Mouse (Mus musculus) induced T-regulatory cell, adult 2 months (primary cell): ENCODE measurements around the gene Igf2r.

Experiments used
- DNase-seq: peaks from one replicate; pipeline ENCODE4 v3.0.0-alpha.2; 2012; ENCODE audit warnings: low read depth

The Igf2r gene

DNA sequence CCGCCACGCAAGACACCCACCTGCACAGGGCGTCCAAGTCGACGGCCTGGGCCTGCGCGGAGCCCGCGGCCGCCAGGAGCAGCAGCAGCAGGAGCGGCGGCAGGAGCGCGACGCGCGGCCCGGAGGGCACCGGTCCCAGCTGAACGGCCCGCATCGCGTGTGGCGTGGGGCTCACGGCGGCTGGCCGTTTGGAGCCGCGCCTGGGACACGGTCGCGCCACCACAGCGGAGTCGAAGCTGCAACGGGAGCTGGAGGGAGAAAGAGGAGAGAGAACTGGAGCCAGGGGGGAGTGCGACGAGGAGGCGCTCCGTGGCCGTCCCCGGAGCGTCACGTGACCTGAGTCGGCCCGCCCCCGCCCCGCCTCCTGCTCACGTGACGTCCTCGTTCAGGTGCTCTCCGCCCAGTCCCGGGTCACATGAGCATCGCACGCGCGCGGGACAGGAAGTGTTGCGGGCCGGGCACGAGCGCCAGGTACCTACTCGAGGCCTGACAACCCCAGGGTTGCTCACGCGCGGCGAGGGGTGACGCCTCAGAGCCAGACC, at the start of gene Igf2r:
Igf2r (minus strand) TSS at position 285 of the 542 bp plus-strand sequence.
- DNase-seq = peak; percentile 91

- no peak for DNase-seq
Observed at GRCm38 (mm10) chr17:12815885-12816284, 46.4 kb upstream of the Igf2r start.

DNA sequence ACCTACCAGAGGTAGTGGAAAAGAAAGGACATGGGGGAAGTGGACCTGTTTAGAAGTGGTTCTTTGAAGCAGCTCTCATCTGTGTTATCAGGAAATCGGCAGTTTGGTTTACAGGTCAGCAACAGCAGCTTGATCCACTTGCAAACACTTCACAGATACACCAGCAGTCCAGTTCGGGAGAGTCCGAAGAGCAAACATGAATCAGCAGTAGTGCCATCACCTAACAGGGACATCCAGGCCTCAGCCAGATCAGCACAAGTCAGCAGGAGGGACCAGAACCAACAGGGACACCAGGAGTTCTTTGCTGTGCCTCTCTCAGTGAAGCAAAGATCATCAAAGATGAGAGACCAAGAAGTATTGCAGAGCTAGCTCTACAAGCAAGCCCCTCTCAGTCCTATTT, 45.0 kb upstream of the Igf2r start:
- DNase-seq = no peak

GRCm38 (mm10) chr17:12810973-12811303, 41.5 kb upstream of the Igf2r start:
- no peak for DNase-seq

GRCm38 (mm10) chr17:12810103-12810972, 40.9 kb upstream of the Igf2r start:
- DNase-seq = peak; percentile 83

GRCm38 (mm10) chr17:12808851-12809250, 39.4 kb upstream of the Igf2r start:
- no peak for DNase-seq

GRCm38 (mm10) chr17:12804584-12805445, 35.4 kb upstream of the Igf2r start:
- DNase-seq = no peak

DNA sequence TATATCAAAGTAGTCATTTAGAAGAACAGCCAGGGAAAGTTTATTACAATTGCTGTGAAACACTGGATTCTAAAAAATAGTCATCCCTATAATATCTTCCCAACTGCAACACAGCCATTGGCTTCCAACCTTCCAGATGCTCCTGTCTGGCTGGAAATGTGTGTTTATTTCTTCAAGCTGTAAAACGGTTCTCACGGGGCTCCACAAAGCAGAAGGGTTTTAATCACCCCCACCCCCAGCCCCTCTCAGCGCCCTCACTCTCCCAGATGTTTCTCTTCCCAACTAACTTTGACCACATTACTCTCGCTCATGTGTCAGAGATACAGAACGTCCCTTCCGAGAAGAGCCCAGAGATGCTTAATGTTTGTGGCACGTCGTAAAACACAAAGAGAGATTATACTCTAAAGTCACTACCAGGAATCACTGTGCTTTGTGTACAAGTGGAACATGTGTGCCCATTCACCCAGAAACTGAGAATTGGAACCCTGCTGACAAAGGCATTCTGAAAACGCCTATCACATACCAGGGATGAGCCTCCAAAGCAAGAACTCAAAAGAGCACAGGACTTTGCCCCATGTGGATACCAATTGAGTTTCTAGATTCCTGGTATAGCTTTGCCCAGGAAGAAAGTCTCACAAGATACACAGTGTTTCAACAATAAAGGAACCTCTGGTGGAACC, 32.5 kb upstream of the Igf2r start:
- no peak for DNase-seq

- no peak for DNase-seq
Observed at GRCm38 (mm10) chr17:12799368-12800275, 30.2 kb upstream of the Igf2r start.

GRCm38 (mm10) chr17:12798571-12798970, 29.1 kb upstream of the Igf2r start:
- DNase-seq = no peak

- no peak for DNase-seq
Observed at GRCm38 (mm10) chr17:12797427-12798029, 28.1 kb upstream of the Igf2r start.

DNA sequence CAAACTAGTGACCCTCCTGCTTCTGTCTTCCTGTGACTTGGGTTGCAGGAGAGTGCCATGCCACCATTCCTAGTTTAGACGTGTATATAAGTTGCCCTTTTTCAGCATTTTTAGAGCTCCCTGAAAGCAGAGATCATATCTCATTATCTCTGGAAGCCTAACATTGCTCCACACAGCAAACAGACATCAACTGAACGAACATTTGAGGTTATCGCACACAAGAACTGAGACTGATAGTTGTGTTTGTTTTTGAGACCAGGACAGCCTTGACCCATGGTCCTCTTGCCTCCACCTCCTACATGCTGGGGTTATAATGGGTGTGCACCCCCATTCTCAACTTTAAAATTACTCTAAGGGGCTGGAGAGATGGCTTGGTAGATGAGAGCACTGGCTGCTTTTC, 27.2 kb upstream of the Igf2r start:
- no peak for DNase-seq

DNA sequence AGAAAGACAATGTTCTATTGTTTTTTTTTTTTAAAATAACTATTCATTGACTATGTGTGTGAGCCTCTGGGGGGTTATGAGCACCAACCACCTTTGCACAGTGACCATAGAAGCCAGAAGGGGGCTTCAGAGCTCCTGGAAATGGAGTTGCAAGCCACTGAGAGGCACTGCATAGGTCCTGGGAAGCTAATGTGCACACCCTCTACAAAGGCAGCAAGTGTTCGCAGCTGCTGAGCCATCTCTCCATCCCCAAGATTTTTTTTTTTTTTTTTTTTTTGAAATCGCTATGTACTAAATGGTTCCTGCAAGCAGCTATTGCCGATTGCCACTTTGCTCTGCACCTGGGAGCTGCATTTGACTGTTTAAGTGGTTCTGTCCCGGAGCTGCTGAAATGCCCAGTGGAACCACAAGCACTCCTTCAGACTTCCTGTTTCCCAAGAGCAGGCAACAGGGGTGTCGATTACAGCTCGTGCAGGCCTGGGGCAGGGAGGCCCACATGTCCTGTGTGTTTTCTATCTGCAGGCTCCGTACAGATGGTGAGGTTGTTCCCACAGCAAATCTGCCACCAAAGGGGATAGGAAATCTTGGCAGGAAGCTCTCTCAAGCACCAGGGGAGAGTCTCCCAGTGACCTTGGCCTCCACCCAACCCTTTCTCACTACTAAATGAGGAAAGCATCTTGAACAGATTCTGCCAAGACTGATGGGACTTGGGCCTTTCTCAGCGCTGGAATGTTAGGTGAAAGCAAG, 24.4 kb upstream of the Igf2r start:
- DNase-seq = no peak

- DNase-seq = no peak
Observed at GRCm38 (mm10) chr17:12792422-12793206, 23.1 kb upstream of the Igf2r start.

GRCm38 (mm10) chr17:12791420-12791819, 22.0 kb upstream of the Igf2r start:
- DNase-seq = peak; percentile 70

DNA sequence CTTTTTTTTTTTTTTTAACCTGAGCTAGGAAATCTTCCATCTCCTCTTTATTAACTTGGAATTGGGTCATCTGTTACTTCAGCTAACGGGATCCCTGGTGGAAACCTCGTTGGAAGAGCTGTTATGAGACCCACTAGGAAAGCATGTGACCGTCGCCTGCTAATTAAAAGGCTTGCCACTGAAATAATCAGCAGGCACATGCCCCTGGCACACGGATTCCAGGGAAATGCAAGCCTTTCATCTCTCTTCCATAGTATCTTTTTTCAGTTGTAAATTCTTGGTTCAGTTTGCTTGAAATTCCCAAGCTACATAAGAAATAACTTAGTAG, 21.6 kb upstream of the Igf2r start:
- DNase-seq = no peak

DNA sequence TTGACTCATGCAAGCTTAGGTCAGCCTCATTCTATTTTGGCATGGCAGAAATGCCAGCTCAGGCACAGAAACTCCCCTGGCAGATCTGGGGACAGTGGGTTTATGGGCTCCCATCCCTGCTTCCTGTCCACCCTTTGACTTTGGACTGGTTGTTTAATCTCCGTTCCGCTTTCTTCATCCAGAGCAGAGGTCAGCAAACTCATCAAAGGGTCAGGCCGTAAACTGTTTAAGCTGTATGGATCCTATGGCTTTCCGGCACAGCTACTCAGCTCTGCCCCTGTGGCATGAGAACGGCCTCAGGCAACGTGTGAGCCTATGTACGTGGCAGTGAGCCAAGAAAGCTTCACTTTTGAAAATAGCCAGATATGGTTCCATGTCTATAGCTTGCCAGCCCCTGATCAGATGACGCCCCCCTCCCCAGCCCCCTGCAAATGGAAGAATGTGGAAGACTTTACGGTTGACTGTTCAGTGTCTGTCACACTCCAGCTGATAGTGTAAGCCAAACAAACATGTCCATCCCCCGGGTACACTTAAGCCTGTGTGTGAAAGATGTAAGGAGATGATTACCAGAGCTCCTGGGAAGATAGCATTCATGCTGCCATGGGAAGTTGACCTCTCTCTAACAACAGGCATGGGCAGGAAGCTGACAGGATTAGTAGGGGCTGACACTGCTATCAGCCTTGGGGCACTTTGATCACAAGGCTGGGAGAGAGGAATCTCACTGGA, 21.1 kb upstream of the Igf2r start:
- no peak for DNase-seq
